Mouse (Mus musculus): ENCODE data around the gene Neurod4.

DNA sequence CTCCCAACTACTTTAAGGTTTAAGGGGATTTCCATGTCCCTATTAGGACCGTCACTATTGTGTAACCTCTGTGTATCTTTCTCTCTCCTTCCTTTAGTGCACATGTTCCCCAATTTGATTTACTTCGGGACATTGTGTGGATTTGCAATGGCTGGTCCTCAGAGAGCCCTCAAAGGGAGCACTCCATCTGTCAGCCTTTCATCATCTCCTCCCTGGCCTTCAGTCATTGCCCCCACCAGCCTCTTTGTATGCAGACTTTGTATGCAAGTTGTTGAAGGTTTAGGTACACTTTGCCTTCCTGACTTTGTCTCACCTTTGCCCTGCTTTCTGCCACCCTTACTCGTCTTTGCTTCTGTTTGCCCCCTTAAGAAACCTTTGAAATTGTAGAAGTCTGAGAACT is 8.0 kb upstream of the Neurod4 start:
- TF ChIP-seq CTCF (IDR thresholded peaks at IDR 0.05; ENCODE audit: borderline replicate concordance, insufficient read depth, low read length) (no peak), POLR2A (IDR thresholded peaks at IDR 0.05; ENCODE audit: low read depth, low read length) (no peak)

Data from embryonic fibroblast, embryonic 13.5 days (primary cell).